Mouse (Mus musculus): ENCODE data around the gene Kdr.

DNA sequence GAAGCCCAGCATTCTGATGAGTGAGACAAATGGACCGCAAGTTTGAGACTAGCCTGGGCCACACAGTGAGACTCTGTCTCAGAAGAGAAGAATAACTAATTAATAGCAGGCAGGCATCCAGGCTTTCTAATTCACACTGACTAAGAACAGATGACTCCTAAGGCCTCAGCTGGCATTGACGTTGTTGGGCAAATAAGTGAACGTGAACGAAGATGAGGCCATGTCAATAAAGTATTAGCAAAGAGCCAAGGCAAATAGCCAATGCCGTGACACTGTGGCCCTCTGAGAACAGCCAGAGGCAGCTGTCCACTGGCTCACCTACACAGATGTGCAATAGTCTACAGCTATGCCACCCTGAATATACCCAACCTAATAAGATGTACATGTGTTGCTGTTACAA, 2.9 kb downstream of the Kdr start:
- TF ChIP-seq CTCF (IDR thresholded peaks at IDR 0.05; ENCODE audit: low read depth, low read length) (no peak), POLR2AphosphoS5 (IDR thresholded peaks at IDR 0.05; ENCODE audit: insufficient replicate concordance, low read depth, low read length) (no peak), GATA1 (IDR thresholded peaks at IDR 0.05; ENCODE audit: borderline replicate concordance, low read length) (no peak)
